Comparison of ENCODE assay signal across 17 mouse cellular contexts in the genomic region with DNA sequence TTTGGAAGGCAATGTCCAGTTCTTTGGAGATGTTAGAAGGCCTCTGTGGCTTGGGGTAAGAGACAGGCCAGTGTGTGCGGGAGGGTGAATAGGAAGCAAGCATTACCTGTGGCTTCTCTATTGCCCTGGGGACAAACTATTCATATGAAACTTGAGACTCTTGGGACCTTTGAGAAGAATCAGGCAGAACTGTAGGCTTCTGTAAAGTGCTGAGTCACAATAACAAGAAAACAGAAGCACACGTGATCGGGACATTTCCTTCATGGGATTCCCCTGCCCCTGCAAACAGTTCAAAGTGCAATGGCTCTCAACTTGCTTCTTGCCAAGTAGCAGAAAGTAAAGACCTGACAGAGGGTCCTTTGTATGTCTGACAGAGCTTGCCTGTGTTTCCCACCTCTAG. TPM values are rescaled to one million over a fixed set of nuclear protein-coding genes. Genes with fewer than 3 reads are reported as not detected.
A peak's percentile ranks its signal among the peaks of the same experiment; 100 is the strongest.
DNase-seq lines count a peak whose midpoint lies in the region; ATAC-seq and TF ChIP-seq lines count a peak whose summit lies in the region.
"Had no signal": no experiment of that assay in that cellular context is flagged by ENCODE, and none has a peak within 500 bp of the region (broad histone marks: within the 10 kb centered on the region; RNA-seq: fewer than 3 reads in every experiment).

No protein-coding gene starts in this region.

- H3K36me3 ChIP-seq in kidney, embryonic 14.5 days (ENCODE audit: control insufficient read depth, insufficient read depth, low read length), result no peaks in the 10 kb centered on the region
- no peaks in the 10 kb centered on the region for H3K36me3 ChIP-seq in G1E (replicated peaks)
- H3K36me3 ChIP-seq in intestine, postnatal 0 days (ENCODE audit: control insufficient read depth, insufficient read depth), result no peaks in the 10 kb centered on the region
- H3K36me3 ChIP-seq: heart, embryonic 10.5 days; hindbrain, embryonic 10.5 days; limb, embryonic 15.5 days; stomach, embryonic 15.5 days had no signal

- WGBS in kidney, embryonic 14.5 days, result 67% methylated on average over 3 of the region's 3 CpGs
- WGBS in intestine, postnatal 0 days, result 55% methylated on average over 3 of the region's 3 CpGs

- no peak overlapping the region for H3K4me3 ChIP-seq in kidney, embryonic 14.5 days (ENCODE audit: low read length)
- H3K4me3 ChIP-seq in G1E (ENCODE audit: low read depth, low read length), result no peak overlapping the region
- H3K4me3 ChIP-seq in intestine, postnatal 0 days (ENCODE audit: low read depth, low read length), result no peak overlapping the region
- H3K4me3 ChIP-seq: heart, embryonic 10.5 days; hindbrain, embryonic 10.5 days; limb, embryonic 15.5 days; stomach, embryonic 15.5 days had no signal

- H3K27ac ChIP-seq in kidney, embryonic 14.5 days (ENCODE audit: low read depth, low read length), result no peak overlapping the region
- H3K27ac ChIP-seq in intestine, postnatal 0 days (ENCODE audit: low read depth, low read length), result no peak overlapping the region
- H3K27ac ChIP-seq: heart, embryonic 10.5 days; hindbrain, embryonic 10.5 days; limb, embryonic 15.5 days; stomach, embryonic 15.5 days had no signal

- DNase-seq in kidney, adult 11 months, result peak; percentile 4
- DNase-seq in 3T3-L1 (ENCODE audit: low read depth, low spot score) (peak; percentile 21), G1E (ENCODE audit: low spot score) (peak; percentile 4)
- DNase-seq in embryo, embryonic 10.5 days (ENCODE audit: low spot score), result no peak
- DNase-seq in urinary bladder, adult 18-20 months (ENCODE audit: low spot score in 2 of 2), result no peak
- DNase-seq in adrenal gland, adult (ENCODE audit: inconsistent age in 2 of 2, low spot score in 1 of 2), result no peak
- DNase-seq: adrenal gland, postnatal 25 days; lung, postnatal 10 days; thymus, postnatal 36 days had no signal

- no peaks in the 10 kb centered on the region for H3K4me1 ChIP-seq in kidney, embryonic 14.5 days (ENCODE audit: control insufficient read depth, insufficient read depth, low read length)
- H3K4me1 ChIP-seq in G1E (ENCODE audit: insufficient read depth, low read depth, low read length), result peaks cover 16% of the 10 kb centered on the region
- H3K4me1 ChIP-seq in intestine, postnatal 0 days (replicated peaks; ENCODE audit: control insufficient read depth, insufficient read depth, low read length), result no peaks in the 10 kb centered on the region
- H3K4me1 ChIP-seq: heart, embryonic 10.5 days; hindbrain, embryonic 10.5 days; limb, embryonic 15.5 days; stomach, embryonic 15.5 days had no signal

- no peaks in the 10 kb centered on the region for H3K9me3 ChIP-seq in kidney, embryonic 14.5 days (ENCODE audit: control insufficient read depth, low read length)
- H3K9me3 ChIP-seq in G1E (replicated peaks), result no peaks in the 10 kb centered on the region
- H3K9me3 ChIP-seq in intestine, postnatal 0 days (ENCODE audit: control insufficient read depth), result no peaks in the 10 kb centered on the region
- H3K9me3 ChIP-seq: heart, embryonic 10.5 days; hindbrain, embryonic 10.5 days; limb, embryonic 15.5 days; stomach, embryonic 15.5 days had no signal

- no peak for ATAC-seq in kidney, embryonic 14.5 days (ENCODE audit: low FRiP score, low TSS enrichment)
- peak; percentile 91 for ATAC-seq in G1E (ENCODE audit: extremely low read depth, insufficient number of reproducible peaks, low FRiP score, poor library complexity, severe bottlenecking)
- ATAC-seq in intestine, postnatal 0 days, result peak; percentile 87

- no peaks in the 10 kb centered on the region for H3K27me3 ChIP-seq in kidney, embryonic 14.5 days (ENCODE audit: control insufficient read depth, insufficient read depth, low read length)
- no peaks in the 10 kb centered on the region for H3K27me3 ChIP-seq in G1E (ENCODE audit: insufficient read depth, low read length)
- H3K27me3 ChIP-seq in intestine, postnatal 0 days (replicated peaks; ENCODE audit: control insufficient read depth, insufficient read depth, low read length), result no peaks in the 10 kb centered on the region
- H3K27me3 ChIP-seq: limb, embryonic 15.5 days; stomach, embryonic 15.5 days had no signal

- H3K4me2 ChIP-seq in kidney, embryonic 14.5 days (replicated peaks; ENCODE audit: low read depth, low read length), result no peak overlapping the region
- H3K4me2 ChIP-seq in intestine, postnatal 0 days (replicated peaks; ENCODE audit: low read depth), result no peak overlapping the region
- H3K4me2 ChIP-seq: limb, embryonic 15.5 days; stomach, embryonic 15.5 days had no signal

- no peak overlapping the region for H3K9ac ChIP-seq in kidney, embryonic 14.5 days (ENCODE audit: low read depth, low read length)
- H3K9ac ChIP-seq in intestine, postnatal 0 days (ENCODE audit: low read depth, low read length), result no peak overlapping the region
- H3K9ac ChIP-seq: limb, embryonic 15.5 days; stomach, embryonic 15.5 days had no signal

- TF ChIP-seq CTCF in G1E (IDR thresholded peaks at IDR 0.05; ENCODE audit: low read depth, low read length), result no peak
- no peak for TF ChIP-seq CTCF in intestine, postnatal 0 days (IDR thresholded peaks at IDR 0.05; ENCODE audit: low read depth)

RNA-seq across cellular contexts. Expression of gene Fam81b, which starts 48.5 kb away (rescaled TPM):
- not detected in 2 replicates for polyA plus RNA-seq in kidney, embryonic 14.5 days (2014; fragmentation: Nextera tagmentation; extraction: Ambion mirVana)
- total RNA-seq in G1E (2014; fragmentation: Nextera tagmentation) (0.30 TPM in 1 of 2 replicates, not detected in the other), G1E (2017) (0.16 and 0.64 TPM in 2 replicates)
- not detected in 2 replicates for polyA plus RNA-seq in G1E (2012)
- polyA plus RNA-seq in intestine, postnatal 0 days (2015; fragmentation: Nextera tagmentation; extraction: Ambion mirVana), result not detected in 2 replicates
- total RNA-seq: adrenal gland, postnatal 25 days; midbrain, postnatal 0 days had no signal
- polyA plus RNA-seq: heart, embryonic 10.5 days; large intestine, adult 2 months; limb, embryonic 15.5 days; stomach, embryonic 15.5 days had no signal

Comparison
In these comparisons a context has a peak if more than half of its experiments do, and no peak if none do; other contexts are left out.
1. DNase-seq: peak in kidney, adult 11 months (single experiment), 3T3-L1 (single experiment) and G1E (single experiment); none in embryo, embryonic 10.5 days (single experiment), urinary bladder, adult 18-20 months (0 of 2) and adrenal gland, adult (0 of 2).